Mouse (Mus musculus) left cerebral cortex, adult 18-20 months (tissue): Measurements from ENCODE around the gene Tnfrsf13b. TPM values are rescaled to one million over a fixed set of nuclear protein-coding genes. Genes with fewer than 3 reads are reported as not detected.
"Not testable (repeated sequence)": the region's sequence is repeated elsewhere in the genome, so short reads cannot be mapped to it uniquely, and the experiment has no call there.

Experiments used
- DNase-seq, 2 experiments: peaks; one replicate each; pipeline ENCODE4 v3.0.0; 2021 to 2022; ENCODE audit warnings: low spot score in 2 of 2, mixed read lengths in 1 of 2
- total RNA-seq, 2 experiments: library from RNA; stranded (reverse); gene quantifications; 2 replicates each; pipeline ENCODE4 v1.2.3; 2021

Tnfrsf13b gene
- total RNA-seq, 2 experiments from 2014 or later = 0.52 to 1.00 TPM

DNA sequence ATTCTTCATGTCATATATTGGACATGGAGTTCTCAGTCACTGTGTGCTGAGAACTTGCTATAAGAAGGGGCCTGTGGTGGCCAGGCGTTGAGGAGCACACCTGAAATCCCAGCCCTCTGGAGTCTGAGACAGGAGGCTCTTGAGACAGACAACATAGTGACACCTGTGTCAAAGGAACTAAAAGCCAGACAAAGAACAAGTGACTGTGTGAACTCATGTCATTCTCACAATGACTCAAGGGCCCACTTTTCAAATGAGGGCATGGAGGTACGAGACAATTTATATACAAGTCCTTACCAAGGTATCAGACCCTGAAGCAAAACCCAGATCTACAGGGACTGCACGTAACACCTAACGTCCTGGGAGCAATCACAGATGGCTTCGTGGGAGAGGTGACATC, 585 bp upstream of the Tnfrsf13b start:
- no peak for DNase-seq

DNA sequence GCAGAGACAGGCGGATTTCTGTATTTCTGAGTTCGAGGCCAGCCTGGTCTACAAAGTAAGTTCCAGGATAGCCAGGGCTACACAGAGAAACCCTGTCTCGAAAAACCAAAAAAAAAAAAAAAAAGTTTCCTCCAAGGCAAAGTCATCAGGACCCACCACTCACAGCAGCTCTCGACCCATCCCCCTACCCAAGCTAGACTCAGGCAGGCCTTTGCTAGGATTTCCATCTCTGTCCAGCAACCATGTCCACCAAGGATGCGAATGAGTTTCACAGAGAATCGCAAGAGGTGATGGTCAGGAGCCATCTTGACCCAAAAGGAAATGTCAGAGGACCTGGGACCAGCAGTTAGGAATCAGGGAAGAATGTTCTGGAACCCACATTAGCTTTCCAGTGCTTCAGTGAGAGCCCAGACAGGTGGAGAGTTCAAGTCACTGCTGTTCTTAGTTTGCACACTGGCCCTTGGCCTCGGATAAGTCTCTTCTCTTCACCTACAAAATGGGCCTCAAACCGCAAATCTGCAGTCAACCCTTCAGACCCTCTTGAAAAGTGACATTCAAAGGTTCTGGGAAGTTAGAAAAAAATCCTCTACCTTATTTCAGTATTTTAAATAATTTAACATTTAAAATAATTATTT, 983 bp downstream of the Tnfrsf13b start:
- no peak for DNase-seq

DNA sequence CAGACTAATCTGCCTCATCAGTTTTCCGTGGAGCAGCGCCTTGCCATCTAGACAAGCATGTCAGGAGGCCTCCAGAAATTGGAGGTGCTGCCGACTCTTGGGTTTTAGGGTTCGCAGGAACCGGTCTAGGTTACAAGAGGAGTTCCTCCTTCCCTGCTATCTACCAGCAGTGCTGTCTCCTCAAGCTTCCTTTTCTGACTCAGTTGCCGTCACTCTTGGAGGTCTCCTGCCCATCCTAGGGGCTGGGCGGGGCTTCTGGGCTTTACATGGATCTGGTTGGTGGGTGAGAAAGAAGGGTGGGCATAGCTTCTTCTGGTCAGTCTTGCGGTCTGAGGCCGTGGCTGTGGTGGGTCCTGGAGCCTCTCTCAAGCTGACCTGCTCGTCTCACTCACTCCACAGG, 2.8 kb downstream of the Tnfrsf13b start:
- no peak for DNase-seq

DNA sequence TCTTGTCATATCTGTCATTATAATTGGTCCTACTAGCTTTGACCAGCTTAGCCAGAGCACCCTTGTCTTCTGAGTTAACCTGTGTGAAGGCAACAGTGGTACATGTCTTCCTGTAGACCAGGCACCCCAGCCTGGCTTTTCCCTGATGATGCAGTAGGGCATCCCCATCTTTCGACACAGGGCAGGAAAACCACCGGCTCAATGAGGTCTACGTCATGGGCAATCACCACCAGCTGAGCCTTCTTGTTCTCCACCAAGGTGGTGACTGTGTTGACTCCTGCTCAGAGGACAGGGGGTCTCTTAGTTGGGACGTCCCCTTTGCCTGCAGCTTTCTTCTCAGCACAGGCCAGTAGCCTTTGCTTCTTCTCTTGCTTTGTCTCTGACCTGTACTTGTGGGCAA, 4.1 kb downstream of the Tnfrsf13b start:
- DNase-seq = not testable (repeated sequence)

- DNase-seq = no peak
Observed at GRCm38 (mm10) chr11:61132943-61133342, 6.4 kb downstream of the Tnfrsf13b start.

- no peak for DNase-seq
Observed at GRCm38 (mm10) chr11:61141693-61142092, 15.1 kb downstream of the Tnfrsf13b start.

GRCm38 (mm10) chr11:61142262-61142661, 15.7 kb downstream of the Tnfrsf13b start:
- DNase-seq = no peak

DNA sequence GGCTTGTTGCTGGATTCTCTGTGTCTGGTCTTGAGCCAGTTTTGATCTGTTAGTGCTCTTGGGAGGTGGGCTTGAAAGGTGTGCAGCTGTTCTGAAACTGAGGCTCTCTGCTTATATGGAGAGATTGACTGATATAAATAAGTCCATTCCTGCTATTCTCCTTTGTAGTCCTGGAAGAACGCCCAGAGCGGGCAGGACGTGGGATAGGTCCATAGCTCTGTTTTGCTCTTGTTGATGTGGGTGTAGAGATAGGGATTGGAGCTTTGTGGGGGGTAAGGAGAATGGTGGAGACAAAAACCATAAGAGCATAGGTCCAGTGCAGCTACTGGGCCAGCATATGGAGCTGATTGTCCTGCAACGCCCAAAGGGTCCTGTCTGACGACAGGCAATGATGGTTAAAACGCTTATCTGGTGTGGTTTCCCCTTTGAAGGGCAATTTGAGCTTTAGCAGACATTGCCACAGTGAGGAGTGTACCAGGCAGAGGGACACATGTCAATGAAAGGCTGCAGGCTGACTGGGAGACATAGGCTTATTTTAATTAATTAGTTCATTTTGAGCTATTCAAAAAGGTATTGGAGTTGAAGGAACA, 16.5 kb downstream of the Tnfrsf13b start:
- no peak for DNase-seq

DNA sequence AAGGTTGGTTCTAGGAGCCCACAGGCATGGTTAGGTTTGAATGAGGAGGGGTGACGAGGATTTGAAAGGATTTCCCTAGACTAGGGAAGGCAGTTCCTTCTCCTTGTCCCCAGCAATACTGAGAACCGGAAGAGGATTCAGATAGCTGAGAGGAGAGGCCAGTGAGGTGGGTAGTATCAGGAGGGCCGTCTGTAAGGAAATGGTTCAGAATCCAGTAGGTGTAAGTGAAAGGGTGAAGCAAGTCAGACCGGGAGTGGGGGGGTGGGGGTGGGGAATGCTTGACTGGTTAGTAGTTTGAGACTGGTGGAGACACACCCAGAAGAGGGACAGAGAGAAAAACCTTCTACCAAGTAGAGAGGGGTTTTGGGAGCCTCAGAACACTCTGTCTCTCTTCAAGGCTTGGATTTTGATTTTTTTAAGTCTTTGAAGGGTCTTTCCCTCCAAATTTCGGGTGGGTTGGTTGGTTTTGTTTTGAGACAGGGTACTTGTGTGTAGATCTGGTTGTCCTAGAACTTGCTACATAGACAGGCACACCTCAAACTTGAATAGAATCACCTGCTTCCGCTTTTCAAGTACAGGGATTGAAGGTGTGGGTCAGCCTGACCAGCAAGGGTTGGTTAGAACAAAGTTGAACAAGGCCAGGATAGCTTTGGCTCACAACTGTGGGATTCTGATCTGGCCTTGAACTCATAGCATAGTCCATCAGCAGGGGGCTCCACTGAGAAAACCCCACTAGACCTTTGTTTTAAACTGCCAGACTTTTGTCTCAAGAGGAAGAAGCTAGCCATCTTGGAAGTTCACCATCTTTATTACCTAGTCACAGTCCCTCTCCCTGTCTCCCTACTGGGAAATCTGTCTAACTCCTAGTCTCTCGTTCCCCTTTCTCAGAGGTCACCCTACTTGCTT, 17.3 kb downstream of the Tnfrsf13b start:
- DNase-seq = no peak

- no peak for DNase-seq
Observed at GRCm38 (mm10) chr11:61145551-61145950, 19.0 kb downstream of the Tnfrsf13b start.

- no peak for DNase-seq
Observed at GRCm38 (mm10) chr11:61146645-61147299, 20.2 kb downstream of the Tnfrsf13b start.

DNA sequence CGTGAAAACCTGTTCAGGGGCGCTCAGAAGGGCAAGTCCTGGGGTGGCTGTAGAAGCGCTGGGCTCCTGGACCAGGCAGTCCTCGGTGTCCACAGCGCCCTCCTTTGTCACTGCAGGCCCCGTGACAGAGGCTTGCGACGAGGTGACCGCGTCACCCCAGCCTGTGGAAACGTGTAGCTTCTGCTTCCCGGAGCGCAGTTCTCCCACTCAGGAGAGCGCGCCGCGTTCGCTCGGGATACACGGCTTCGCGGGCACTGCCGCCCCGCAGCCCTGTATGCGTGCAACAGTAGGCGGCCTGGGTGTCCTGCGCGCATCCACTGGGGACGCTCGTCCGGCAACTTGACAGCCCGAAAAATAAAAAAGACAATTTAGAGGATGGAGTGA, 20.7 kb downstream of the Tnfrsf13b start:
- peak; percentile 44 to 53 for DNase-seq

GRCm38 (mm10) chr11:61150233-61151001, 23.9 kb downstream of the Tnfrsf13b start:
- no peak for DNase-seq

DNA sequence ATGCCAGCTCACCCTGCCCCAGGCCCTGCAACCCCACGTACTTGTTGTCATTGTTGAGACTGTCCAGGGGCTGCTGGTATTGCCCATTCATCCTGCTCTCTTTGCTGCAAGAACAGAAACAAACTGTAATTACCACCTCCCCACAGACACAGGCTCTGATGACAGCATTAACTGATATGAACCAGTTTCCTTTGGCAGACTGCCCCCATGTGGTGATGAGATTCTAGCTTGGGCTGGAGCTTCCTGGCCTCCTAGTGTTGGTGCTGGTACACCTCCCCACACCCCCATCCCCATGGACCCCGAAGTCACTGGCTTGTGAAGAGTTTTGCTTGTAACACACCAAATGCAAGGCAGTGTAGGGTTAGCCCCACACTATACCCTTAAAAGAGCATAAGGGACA, 29.2 kb downstream of the Tnfrsf13b start:
- DNase-seq = peak; percentile 26 to 44

DNA sequence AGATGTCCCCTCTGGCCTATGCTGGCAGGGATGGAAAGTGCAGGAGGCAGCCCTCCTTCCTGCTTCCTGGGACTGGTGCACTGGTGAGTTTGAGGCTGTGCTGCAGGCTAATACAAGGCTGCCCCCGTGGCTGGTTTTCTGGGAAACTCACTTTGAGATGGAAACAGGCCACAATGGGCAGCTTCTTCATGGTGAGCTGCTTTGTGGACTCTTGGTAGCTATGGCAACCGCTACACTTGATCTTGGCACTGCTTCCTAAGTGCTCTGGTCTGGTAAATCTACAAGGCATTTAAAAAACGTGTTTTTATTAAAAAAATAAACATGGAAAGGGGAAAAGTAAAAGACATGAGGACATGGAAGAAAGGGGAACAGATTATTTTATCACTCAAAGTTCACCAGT, 31.6 kb downstream of the Tnfrsf13b start:
- DNase-seq = no peak

- no peak for DNase-seq
Observed at GRCm38 (mm10) chr11:61159796-61160732, 33.5 kb downstream of the Tnfrsf13b start.

- no peak for DNase-seq
Observed at GRCm38 (mm10) chr11:61161121-61161520, 34.6 kb downstream of the Tnfrsf13b start.

GRCm38 (mm10) chr11:61162776-61163175, 36.2 kb downstream of the Tnfrsf13b start:
- no peak for DNase-seq

DNA sequence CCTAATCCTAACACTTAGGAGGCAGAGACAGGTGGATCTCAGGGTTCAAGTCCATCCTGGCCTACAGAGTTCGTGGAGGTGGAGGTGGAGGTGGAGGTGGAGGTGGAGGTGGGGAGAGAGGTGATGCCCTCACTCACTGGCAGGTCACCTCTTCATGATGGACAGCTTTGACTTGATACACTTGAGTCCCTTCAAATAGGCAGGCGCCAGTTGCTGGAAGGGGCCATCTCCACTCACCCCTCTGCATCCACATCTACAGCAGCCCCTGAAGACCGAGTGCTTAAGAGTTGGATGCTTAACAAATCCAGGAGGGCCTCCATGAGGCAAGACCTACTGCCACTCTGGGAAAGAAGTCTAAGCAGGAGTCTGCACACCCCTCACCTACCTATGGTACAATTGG, 36.8 kb downstream of the Tnfrsf13b start:
- no peak for DNase-seq

DNA sequence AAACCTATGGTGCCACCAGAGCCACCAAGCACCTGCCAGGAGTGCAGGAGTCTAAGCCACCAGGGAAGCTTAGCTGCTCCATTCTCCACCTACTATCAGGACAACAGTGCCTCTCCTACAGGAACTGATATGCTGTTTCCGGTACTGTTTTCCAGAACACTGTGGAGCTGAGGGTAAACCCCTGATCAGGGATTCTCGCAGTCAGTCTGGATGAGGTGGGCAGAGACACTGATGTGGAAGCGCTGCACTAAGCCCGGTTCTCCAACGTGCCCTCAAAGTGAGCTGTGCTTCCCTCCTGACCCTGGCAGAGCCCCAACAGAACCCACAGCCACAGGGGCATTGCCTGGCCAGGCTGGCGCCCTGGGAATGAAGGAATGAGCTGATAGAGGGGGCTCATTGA, 37.8 kb downstream of the Tnfrsf13b start:
- no peak for DNase-seq
